Mouse (Mus musculus) intestine, embryonic 15.5 days (tissue): ENCODE data around the gene Olfr763. TPM values are rescaled to one million over a fixed set of nuclear protein-coding genes. Genes with fewer than 3 reads are reported as not detected.

ENCODE experiments used
- polyA plus RNA-seq: library from polyadenylated mRNA; unstranded; fragments of >200 nt; fragmentation: Nextera tagmentation; extraction: Ambion mirVana; gene quantifications from 2 replicates; pipeline ENCODE4 v1.2.1, GENCODE M21; 2015

The Olfr763 gene
- polyA plus RNA-seq, 1 experiment from 2014 or later, result not detected

Other genes starting within 250 kb of the Olfr763 start
- 0.60 and 1.0 TPM in 2 replicates for gene Mmp19, start 219.9 kb upstream of the Olfr763 start, polyA plus RNA-seq
- gene Dnajc14, start 206.7 kb upstream of the Olfr763 start, polyA plus RNA-seq, result 44.6 and 47.6 TPM in 2 replicates
- 11.2 and 12.7 TPM in 2 replicates for gene Tmem198b, start 206.4 kb upstream of the Olfr763 start, polyA plus RNA-seq
- gene Sarnp, start 193.5 kb upstream of the Olfr763 start, polyA plus RNA-seq, result 186 and 201 TPM in 2 replicates
- 101 and 116 TPM in 2 replicates for gene Ormdl2, start 189.1 kb upstream of the Olfr763 start, polyA plus RNA-seq
- 3.5 and 3.9 TPM in 2 replicates for gene Gdf11, start 119.1 kb upstream of the Olfr763 start, polyA plus RNA-seq
- 708 and 725 TPM in 2 replicates for gene Cd63, start 109.8 kb upstream of the Olfr763 start, polyA plus RNA-seq
- gene Rdh5, start 87.9 kb upstream of the Olfr763 start, polyA plus RNA-seq, result 11.7 and 12.0 TPM in 2 replicates
- 194 and 203 TPM in 2 replicates for gene Bloc1s1, start 86.8 kb upstream of the Olfr763 start, polyA plus RNA-seq
- 2.9 and 3.8 TPM in 2 replicates for gene Itga7, start 77.0 kb upstream of the Olfr763 start, polyA plus RNA-seq
- 12.0 and 12.3 TPM in 2 replicates for gene Mettl7b, start 49.8 kb upstream of the Olfr763 start, polyA plus RNA-seq
- gene Olfr9, start 21.4 kb upstream of the Olfr763 start, polyA plus RNA-seq, result not detected in 2 replicates
- not detected in 2 replicates for gene Olfr764-ps1, start 29.1 kb downstream of the Olfr763 start, polyA plus RNA-seq
- not detected in 2 replicates for gene Olfr765, start 39.2 kb downstream of the Olfr763 start, polyA plus RNA-seq
- gene Olfr766-ps1, start 58.2 kb downstream of the Olfr763 start, polyA plus RNA-seq, result not detected in 2 replicates
- gene Olfr767, start 72.1 kb downstream of the Olfr763 start, polyA plus RNA-seq, result not detected in 2 replicates
- not detected in 2 replicates for gene Olfr768, start 88.6 kb downstream of the Olfr763 start, polyA plus RNA-seq
- gene Olfr769, start 107.1 kb downstream of the Olfr763 start, polyA plus RNA-seq, result not detected in 2 replicates
- gene Olfr770, start 128.2 kb downstream of the Olfr763 start, polyA plus RNA-seq, result not detected in 2 replicates
- gene Olfr771, start 154.0 kb downstream of the Olfr763 start, polyA plus RNA-seq, result not detected in 2 replicates
- not detected in 2 replicates for gene Olfr772, start 167.1 kb downstream of the Olfr763 start, polyA plus RNA-seq
- not detected in 2 replicates for gene Olfr773, start 176.6 kb downstream of the Olfr763 start, polyA plus RNA-seq
- not detected in 2 replicates for gene Olfr774, start 225.4 kb downstream of the Olfr763 start, polyA plus RNA-seq
- not detected in 2 replicates for gene Olfr775, start 237.6 kb downstream of the Olfr763 start, polyA plus RNA-seq
- gene Olfr776, start 248.3 kb downstream of the Olfr763 start, polyA plus RNA-seq, result not detected in 2 replicates